Mouse (Mus musculus) adrenal gland, adult (tissue): ENCODE measurements at regions not wholly inside any gene's neighbourhood (a gene's known extent, or its start where the extent isn't known, plus 50 kb on each side); places are given as distances from the start of the nearest gene placed in this dataset.

Experiments used
- DNase-seq, 2 experiments: peaks; one replicate each; pipeline ENCODE4 v3.0.0; 2022 to 2023; ENCODE audit warnings: low spot score in 1 of 2; ENCODE audit not compliant: inconsistent age in 2 of 2

DNA sequence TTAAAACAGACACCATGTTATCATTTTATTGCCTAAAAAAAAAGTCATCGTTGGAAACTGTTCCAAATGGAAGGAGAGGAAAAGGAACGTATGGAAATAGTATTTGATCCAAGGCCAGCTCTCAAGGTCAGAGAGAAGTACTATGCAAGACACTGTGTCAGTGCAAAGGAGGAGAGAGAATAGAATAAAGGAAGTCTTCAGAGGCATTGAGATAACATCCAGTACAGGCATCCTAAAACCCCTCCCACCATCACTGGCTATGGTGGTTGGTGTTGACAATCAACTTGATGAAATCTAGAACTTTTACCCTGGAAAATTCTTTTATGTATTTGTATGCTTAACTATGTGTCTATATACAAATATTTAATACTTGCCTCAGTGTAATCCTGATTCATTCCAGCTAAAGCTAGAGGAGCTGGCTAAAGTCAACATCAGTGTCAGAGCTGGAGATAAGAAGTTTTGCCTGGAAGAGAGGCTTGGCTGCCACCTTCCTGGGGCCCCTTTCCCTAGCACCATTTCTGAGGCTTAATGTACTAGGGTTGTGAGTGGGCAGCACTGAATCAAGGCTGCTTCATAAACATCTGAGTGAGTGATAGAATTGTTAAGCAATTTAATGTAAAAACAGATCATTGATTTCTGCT, 104.1 kb upstream of the Tmtc1 start:
- DNase-seq, result no peak

DNA sequence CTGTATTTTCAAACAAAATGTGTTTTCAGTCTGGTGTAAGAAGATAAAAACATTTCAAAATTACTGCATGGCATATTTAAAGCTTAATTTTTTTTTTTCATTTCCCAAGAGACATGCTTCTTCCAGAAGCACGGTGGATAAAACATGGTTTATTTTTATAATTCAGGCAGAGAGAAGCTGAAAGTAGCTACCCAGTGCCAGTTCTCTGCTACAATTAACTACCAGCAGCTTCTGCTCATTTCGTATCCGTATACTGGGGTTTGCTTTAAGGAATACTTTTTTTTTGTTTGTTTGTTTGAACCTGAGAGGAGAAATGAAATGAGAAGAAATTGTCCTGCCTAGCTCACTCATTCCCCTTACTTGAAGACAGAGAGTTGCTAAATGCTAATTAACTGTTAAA, 98.9 kb upstream of the Tmtc1 start:
- no peak for DNase-seq

DNA sequence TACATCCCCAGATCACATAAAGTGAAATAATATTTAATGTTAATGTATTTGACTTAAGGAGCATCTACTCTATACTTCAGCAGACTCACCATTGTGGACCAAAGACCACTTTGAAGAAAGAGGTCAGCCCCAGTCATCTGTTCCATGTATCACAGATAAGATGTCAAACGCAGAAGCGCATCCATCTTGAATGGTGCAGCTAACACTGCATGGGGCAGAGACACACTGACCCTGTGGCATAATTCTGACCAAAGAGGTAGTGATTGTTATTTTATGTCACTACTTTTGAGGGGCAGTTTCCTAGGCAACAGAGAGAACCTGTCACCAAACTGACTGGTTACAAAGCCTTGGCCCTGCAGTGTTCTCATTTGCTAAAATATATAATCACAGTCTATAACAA, 97.8 kb upstream of the Tmtc1 start:
- no peak for DNase-seq

DNA sequence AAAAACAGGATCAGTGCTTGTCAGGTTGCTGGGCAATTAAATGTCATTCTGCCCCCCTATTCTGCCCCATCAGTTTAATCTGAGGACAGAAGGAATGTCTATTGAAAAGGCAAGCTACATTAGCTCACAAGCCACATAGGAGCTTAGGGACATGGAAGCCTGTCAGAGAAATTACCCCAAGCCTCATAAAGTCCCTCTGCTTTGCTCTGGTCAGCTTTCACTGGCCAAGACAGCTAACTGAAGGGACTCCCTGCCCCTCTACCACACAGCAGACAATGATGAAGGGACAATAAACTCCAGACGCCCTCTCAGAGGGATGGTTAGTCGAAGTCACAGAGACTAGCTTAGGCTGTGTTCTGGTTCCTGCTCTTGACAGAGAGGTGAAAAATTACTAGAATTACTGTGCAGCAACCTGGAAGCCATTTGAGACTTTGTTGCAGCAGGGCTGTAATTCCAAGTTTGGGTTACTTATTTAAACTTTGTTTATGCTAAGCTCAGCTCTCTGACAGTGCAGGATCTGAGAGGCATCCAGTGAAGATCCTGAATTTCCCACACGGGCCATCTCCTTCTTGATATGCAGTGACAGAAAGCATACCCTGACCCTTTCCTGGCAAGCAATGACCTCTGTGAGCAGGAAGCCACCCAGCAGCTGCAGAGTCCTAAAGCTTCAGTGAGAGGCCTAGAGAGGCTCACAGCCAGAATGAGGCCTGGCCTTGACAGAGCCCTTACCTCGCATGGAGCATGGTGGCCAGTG, 95.2 kb upstream of the Tmtc1 start:
- DNase-seq, result no peak

DNA sequence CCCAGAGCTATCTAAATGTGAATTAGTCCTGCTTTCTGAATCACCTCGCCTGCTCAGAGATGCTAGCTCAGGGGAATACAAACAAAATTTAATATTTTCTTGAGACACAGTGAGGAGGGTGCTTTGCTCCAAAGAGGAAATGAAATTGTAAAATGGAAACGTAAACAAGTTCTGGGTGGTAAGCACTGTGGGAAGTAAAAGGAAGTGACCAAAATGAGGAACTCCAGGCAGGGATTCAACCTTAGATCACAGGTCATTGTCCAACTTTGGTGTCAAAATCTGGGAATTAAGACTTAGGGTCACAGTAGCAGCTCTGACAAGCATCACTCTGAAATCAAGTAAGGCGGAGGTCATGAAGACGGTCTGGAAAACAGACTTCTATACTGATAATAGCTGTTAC, 90.2 kb upstream of the Tmtc1 start:
- no peak for DNase-seq

DNA sequence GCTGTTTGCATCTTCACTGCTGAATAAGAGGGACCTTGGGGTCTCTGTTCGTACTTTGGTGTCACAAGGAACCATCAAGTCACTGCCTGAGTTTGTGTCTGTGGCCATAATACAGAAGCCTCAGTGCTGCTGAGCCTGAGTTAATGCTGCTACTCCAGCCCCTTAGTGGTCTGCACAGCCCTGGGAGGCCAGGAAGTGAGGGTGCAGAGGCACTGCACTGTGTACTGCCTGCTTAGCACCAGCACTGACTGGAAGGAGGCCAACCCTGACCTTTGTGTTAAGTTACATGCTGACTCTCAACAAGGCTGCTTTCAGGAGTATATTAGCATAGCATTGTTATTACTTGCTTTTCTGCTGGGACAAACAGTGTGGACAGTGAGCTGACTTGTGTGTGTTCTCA, 86.9 kb upstream of the Tmtc1 start:
- DNase-seq, result no peak

DNA sequence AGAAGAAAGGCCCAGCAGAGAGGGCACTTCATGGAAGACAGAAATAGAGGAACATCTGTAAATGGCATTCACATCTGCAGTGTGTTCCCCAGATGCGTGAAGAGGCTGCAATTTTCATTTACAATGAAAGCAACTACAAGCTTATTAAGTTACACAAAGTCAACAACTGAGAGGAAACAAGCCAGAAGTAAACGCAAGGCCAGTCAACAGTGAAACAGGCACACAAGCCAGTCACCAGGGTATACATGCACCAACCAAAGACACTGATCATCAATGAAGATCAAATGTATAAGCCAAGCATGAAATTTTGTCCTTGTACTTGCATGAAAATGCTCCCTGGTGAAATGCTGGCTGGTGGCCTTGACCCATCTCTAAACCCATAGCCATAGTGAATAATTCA, 84.4 kb upstream of the Tmtc1 start:
- DNase-seq, result no peak

DNA sequence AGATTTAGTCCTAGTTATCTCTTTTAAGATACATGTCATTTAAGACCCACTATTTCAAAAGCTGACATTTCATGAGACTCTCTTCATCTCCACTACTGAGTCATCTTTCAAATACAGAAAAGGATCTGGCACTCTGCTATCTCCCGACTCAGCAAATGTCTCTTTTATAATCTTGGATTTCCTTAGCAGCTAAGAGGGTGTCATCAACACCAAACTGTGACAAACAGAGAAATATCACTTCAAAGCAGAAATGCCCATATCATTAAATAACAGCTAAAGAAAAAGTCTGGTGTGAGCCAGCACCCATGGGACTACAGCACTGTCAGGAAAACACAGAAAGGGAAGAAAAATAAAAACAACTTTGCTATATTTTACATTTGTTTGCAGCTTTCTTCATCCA, 78.7 kb upstream of the Tmtc1 start:
- DNase-seq, result no peak

DNA sequence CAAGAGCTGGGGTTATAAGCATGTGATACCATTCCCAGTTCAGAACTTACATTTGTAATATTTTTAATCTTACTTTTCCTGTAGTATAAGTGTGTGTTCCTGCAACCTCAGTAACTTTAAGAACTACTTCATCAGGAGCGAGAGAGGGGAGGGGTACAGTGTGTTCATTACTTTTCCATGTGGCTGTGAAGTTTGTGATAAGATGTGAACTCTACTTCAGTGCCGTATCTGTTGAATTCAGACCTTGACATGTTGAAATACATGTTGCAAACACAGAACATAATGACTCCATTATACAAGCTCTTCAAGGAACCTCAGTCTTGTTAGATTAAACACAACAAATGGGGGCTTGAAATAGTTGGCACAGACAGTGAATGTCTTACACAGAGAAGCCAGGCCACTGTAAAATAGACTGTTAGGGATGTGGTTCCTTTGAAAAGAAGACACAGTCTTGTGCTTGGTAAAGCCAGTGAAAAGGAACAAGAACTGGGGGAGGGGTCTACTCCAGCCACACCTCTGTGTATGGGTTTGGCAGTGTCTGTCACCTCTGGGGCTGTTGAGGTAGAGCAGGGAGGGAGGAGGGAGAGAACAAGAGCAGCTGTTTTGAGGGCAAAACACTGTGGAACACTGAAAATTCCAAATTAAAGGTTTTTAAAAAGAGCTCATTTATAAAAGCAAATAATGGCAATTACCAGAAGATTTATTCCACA, 73.5 kb upstream of the Tmtc1 start:
- no peak for DNase-seq

DNA sequence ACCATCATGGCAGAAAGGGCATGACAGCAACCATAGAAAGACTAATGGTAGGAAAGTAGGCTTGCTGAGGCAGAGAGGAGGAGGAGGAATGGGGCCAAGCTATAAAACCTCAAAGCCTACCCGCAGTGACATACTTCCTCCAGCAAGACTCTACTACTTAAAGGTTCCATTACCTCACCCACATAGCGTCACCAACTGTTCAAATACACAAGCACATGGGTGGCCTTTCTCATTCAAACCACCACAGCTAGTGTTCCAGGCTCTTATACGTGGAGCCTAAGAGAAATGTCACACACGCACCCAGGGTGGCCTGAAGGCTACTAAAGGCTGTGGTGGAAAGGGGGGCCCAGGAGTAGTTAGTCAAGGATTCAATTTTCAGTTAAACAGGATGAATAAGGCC, 72.5 kb upstream of the Tmtc1 start:
- peak in 1 of 2 experiments; percentile 44 for DNase-seq

DNA sequence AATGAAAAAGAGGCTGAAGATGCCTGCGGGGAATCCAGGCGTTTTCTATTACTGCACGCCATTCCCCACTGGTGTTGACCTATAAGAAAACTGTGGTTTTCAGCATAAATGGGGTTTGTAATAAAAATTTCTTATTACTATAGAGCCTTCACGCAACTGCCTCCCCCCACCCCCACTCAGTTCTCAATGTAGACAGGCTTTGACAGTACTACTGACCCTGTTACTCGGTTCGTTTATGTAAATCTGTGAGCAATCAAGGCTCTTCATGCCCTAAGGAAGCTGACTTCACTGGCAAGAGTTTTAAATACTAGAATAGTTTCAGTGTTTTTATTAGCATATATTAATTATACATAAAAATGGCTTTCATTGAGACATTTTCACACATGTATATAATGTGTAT, 70.9 kb upstream of the Tmtc1 start:
- DNase-seq, result no peak

DNA sequence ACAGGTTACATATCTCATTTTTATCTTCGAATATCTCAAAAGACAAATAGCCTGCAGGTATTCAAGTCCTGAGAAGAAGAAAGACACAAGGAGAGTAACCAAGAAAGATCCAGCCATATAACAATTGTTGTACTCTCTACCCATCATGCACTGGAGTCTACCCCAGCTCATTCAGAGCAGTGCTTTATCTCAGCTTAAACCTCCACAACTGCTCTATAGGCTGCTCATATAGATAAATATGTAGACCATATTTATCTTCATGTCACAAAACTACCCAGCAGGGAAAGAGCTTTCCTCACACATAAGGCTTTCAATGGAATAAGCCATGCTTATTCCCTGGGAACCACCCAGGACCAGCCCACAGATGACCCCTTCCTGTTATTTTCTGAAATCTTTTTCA, 70.5 kb upstream of the Tmtc1 start:
- DNase-seq, result no peak

DNA sequence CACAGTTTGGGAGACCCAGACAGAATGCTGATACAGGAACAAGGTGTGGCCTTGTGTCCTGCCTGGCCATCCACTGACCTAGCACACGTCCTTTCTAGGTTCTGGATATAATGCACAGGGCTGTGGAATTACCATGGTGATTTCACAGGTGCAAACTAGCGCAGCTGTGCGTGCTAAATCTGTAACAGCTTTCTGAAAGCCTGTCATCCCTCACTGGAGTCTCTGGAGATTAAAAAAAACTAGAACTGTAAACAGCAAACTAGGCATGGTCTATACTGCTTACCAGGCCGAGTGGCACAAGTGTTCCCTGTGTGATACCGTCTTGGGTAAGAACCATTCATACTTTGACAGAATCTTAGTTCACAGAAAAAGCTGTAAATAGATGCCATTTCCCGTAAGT, 69.9 kb upstream of the Tmtc1 start:
- DNase-seq, result no peak

DNA sequence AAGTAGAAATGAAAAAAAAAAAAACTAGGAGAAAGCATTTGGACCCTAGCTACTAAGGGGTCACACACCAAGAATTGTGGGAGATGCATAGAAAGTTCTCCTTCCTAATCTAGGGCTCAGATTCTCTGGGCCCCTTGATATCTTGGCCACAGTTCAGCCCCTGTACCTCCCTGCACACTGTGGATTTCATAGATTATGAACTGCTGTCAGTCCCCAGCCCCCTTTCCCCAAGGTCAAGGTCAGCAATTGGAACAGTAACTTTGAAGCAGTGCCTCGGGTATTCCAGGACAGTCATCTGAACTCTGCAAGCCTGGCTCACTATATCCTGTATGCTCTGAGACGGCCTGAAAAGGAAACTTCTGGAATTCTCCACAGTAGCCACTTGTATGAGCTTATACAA, 68.9 kb upstream of the Tmtc1 start:
- peak; percentile 46 to 57 for DNase-seq

DNA sequence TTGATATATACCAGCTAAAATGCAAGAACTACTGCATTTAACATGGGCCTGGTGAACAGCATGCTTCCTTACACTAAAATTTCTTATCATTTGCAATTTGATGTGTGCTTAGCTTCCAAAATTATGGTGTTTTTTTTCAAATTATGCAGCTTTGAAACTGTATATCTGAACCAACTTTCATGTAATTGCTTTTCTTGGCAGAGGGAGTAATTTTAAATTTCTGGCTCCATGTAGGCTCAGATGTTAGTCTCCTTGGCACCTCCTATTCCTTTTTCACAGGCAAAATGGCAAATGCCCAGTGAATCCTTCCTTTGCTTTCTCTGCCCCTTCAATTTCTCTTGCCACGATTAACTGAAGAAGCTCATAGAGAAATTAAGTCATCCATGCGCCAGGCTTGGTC, 61.1 kb upstream of the Tmtc1 start:
- no peak for DNase-seq

DNA sequence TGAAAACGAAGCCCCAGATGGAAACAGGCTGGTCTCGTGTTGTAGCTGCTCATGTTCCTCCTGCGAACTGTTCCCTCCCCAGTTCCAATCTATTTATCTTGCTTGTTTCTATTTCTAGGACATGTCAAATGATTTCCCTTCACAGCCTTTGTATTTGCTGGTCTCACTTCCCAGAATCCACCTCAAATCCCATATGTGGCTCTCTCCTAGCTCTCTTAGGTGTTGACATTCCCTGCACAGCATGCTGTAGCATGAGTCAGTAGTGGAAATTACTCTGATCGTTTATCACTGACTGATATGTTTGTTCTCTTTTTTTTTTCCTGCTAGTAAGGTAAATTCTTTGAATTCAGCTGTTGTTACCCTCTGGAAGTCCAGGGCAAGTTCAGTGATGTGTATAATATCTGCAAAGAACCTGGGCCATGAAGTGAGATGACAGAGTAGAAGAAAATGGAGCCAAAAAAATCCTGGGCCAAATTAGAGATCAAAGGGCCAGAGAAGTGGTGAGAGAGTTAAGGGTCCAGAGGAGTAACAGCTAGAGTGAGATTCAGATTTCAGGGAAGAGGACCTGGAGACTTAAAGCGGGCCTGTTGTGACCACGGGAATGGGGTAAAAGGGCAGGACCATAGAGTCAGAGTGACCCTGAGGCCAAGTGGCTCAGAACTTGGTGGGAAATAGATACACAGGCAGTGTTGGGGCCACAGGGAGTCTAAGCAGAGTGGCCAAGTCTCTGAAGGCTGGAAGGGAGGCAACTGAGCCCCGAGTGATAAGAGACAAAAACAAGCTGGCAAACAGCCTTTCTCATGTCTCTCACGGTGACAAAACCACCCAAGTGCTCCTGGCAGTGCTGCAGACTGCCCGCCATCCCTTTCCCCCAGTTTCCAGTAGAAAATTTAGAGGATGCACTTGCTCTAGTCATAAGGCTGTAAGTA, 56.3 kb upstream of the Tmtc1 start:
- DNase-seq, result no peak
